Mouse (Mus musculus) erythroid progenitor cell, adult 5-6 weeks (primary cell): ENCODE data around the gene Tmem229b. TPM values are rescaled to one million over a fixed set of nuclear protein-coding genes. Genes with fewer than 3 reads are reported as not detected.

Source experiments
- ATAC-seq: replicated peaks from 2 replicates; pipeline ENCODE4 v1.8.0; 2016; ENCODE audit warnings: moderate number of reproducible peaks, mild to moderate bottlenecking, moderate TSS enrichment, inconsistent platforms; ENCODE audit not compliant: poor library complexity, low FRiP score, severe bottlenecking
- total RNA-seq, 2 experiments: library from RNA; stranded (forward) in 1 of 2; stranded (reverse) in 1 of 2; fragments of 150-400 nt in 1 of 2; fragments of 186-747, 209-891 nt in 1 of 2; gene quantifications; 2 replicates each; pipeline versions ENCODE4 v1.2.3 to v1.2.4; 2015 to 2017; ENCODE audit warnings: low replicate concordance in 2 of 2

Tmem229b gene
- total RNA-seq, 2 experiments from 2014 or later, result 3.9 to 13.0 TPM

GRCm38 (mm10) chr12:79010569-79010968 lies 3.1 kb upstream of the Tmem229b start:
- no peak for ATAC-seq

DNA sequence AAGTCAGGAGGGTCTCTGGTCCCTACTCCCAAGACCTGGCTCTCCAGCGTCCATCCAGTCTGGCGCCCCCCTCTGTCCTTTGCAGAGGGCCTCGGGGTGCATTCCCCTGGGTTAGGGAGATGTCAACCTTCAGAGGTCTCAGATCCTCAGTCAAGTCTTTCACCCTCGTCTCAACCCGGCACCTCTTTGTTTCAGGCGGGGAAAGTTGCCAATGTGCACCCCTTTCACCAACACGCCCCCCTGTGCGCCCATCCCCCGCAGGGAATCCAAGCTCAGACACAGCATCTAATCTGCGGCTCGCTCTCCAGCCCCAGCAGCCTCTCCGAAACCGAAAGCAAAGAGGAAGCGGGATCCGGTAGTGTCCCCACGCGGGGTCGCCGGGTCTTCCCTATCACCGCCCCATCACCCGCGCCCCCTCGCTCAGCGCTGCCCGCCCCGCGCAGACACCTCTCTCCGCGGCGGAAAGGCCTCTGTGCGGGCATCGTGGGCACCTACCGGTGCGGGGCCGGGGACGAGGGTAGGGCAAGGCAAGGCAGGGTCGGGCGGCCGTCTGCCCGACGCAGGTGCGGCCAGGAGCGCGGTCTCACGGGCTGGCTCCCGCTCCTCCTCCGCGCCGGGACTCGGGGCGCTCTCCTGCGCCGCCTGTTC lies 825 bp downstream of the Tmem229b start:
- peak; percentile 48; the same call in 1 of the 2 replicates for ATAC-seq

DNA sequence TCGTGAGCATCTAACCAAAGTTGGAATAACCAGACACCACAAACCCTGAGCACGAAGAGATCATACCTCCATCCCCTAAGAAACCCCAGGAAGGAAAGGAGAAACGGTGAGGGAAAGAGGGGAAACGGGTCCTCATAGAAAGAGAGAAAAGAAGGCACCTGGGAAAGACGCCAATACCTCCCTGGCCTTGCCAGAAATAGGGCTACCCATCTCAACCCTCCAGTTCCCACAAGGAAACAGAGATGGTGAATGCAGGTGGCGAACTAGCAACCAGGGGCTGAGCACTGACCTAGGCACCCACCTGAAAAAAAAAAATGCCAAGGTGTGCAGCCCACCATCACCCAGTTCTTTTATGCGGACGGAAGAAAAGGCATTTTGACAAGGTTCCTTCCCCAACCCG lies 1.4 kb downstream of the Tmem229b start:
- no peak for ATAC-seq

- ATAC-seq, result no peak
Measured at GRCm38 (mm10) chr12:79005456-79005855, 2.0 kb downstream of the Tmem229b start.

DNA sequence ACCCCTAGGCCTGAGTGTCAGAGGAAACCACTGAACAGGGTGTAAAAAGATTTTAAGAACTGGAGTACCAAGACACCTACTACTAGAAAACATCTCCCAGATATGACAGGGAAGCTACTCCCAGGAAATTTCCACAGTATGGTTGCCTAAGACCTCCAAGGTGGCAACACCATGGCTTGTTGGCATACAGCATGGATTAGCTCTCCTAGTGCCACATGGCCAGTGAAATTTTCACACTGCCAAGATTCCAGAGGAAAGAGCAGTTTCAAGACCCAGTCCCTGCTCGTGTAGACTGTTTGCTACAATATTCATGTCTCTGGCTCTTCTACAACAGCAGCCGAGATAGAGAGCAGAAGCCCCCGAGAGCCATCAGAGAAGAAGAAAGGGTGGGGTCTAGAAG lies 4.4 kb downstream of the Tmem229b start:
- no peak for ATAC-seq

- no peak for ATAC-seq
Measured at GRCm38 (mm10) chr12:79002406-79002805, 5.0 kb downstream of the Tmem229b start.

DNA sequence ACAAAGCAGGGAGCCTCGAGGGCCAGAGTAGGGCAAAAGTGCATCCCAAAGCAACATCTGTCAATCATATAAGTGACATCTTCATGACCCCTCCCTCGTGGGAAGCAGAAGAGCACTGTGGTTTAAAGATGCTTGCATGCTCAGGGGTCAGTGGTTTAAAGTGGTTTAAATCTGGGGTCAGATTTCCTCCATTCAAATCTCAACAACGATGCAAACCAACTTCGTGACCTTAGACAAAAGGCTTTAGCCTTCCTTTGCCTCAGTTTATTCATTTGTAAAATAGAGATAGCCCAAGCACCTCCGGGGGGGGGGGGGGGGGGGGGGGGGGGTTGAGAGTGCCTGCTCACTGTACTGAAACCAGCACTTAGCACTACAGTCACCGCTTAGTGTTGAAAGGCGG lies 10.7 kb downstream of the Tmem229b start:
- no peak for ATAC-seq

DNA sequence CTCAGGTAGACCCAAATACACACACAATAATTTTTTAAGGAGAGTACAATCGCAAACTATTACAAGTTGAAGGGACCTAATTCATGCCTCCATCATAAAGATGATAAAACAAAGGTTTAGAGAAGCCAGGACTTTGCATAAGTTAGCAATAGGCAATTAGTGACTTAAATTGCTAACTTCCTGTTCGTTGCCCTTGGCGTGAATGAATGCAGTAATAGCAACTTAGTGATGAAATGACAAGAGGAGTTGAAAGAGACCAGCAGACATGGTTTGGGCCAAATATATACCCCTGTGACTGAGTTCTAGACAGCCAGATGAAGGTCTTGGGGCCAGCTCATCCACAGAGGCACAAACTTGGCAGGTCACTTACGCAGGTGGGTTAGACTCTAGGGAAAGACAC lies 11.2 kb downstream of the Tmem229b start:
- no peak for ATAC-seq

DNA sequence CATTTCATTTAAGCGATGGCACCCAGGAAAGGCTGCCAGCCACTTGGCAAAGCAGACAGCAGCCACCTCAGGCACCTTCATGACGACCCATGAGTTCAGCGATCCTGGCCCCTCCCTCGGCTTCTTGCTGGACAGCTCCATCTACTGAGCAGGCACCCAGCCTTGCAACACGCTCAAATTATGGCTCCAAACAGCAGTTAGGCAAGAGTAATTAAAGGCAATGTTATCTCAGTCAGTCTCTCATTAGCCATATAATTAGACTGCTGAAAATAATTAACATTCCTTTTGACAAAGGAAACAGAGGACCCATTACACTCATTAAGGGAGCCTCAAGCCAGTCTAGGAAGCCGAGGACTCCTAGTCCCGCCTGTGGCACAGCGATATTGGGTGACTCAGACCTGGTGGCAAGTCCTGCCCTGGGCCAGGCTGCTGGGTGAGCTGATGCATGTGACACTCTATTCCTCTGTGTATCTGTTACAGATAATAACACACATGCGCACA lies 19.8 kb downstream of the Tmem229b start:
- no peak for ATAC-seq

- ATAC-seq, result no peak
Measured at GRCm38 (mm10) chr12:78984035-78984432, 23.4 kb downstream of the Tmem229b start.

DNA sequence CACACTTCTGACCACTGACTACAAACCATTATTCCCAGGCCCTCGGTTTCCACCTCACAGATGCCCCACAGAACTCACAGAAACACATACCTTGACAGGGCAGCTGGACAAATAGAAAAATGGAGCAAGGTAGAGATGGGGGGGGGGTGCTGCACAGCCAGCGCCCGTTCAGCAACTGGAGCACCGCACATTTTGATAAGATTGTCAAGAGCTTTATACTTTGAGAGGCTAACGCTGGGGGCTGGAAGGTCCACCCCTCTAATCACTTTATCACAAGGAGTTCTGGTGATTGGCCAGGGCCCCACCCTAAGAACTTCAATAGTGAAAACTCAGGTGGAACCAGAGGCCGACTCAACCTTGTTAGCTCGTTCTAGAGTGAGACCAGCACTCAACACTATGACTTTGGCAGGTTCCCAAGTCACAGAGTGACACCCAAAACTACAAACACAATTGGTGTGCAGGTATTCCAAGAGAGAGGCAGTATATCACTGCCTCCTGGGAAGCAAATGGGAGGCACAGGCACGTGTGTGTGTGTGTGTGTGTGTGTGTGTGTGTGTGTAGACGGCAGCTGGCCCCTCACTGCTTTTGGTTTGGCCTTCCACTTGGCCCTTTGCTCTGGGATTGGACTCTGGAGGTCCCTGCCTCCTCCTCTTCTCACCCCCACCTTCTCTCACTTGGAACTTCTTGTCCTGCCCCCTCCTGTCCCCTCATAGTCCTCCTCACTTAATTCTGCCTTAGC lies 24.0 kb downstream of the Tmem229b start:
- ATAC-seq, result no peak

DNA sequence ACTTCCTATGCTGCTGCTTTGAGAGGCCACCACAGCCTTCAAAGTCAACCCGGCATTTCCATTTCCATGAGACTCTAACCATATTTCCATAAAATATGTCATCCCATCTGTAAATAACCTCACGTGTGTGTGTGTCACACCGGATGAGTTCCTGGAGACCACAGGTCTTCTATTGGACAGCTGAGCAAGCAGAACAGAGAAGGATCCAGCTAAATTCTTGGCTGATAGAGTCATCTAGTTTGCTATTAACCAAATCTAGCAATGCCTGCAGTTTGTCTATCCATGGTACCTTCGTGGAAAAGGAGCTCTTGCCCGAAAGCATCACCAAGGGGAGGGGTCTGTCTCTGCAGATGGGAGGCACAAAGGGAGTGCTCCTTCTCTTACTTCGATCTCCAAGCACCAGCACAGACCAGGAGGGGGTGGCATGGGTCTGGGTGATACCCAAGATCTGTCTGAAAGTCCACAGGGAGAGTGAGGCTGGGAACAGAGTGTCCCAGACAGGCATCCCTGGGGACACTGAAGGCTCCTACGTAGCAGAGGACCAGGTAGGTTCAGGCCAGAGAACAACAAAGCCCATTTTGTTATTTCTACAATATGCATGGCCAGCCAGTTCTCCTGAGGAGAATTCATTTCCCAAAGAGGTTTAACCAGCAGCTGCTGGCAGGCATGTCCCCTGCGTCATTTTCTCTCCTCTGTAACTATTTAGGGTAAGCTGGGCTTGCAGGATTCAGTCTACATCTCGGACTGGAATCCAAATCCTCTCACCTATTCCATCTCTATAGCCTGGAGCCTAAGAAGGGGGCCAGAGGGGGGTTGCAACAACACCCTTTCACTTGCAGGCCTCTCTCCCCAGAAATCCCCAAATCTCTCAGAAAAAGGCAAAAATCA lies 25.2 kb downstream of the Tmem229b start:
- no peak for ATAC-seq

GRCm38 (mm10) chr12:78981131-78981530 lies 26.3 kb downstream of the Tmem229b start:
- no peak for ATAC-seq

DNA sequence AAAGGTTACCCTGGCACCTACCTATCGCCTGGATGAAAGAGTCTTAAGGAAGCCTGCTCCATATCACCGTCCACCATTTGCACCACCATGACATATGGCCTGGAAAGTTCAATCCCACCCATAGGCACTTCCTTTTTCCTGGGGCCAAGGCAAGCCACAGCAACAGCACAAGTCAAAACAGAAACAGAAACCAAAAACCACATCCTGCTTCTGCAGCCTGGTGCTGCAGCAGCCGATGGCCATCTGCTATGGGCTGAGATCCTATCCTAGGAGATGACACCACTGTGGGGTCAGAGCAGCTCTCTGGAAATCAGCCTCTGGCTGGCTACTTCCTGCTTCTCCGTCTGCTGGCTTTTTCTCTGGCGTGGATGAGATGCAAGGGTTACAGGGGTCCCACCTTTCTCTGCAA lies 26.7 kb downstream of the Tmem229b start:
- 0 out of 2 replicates have a peak, but pooled peaks have one; percentile 37 for ATAC-seq

DNA sequence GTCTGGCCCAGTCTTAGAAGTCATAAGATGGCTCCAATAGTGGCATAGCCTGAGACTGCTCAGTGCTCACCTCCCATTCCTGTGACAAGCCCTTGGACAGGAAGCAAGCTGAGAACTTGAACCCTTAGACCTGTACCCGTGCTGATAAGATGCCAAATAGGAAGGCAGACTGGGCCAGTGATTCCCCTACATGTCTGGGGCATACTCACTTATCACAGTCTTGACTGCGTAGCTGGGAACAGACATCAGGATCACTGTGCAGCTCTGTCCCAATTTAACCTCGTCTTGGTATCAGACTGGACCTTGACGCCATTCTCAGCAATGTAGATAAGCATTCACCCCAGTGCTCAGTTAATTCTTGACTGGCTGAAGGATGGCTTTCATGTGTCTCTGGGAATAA lies 29.9 kb downstream of the Tmem229b start:
- no peak for ATAC-seq

GRCm38 (mm10) chr12:78977078-78977477 lies 30.3 kb downstream of the Tmem229b start:
- ATAC-seq, result no peak

- no peak for ATAC-seq
Measured at GRCm38 (mm10) chr12:78975836-78976235, 31.6 kb downstream of the Tmem229b start.

- ATAC-seq, result no peak
Measured at GRCm38 (mm10) chr12:78974767-78975166, 32.7 kb downstream of the Tmem229b start.

- no peak for ATAC-seq
Measured at GRCm38 (mm10) chr12:78973779-78974178, 33.6 kb downstream of the Tmem229b start.

DNA sequence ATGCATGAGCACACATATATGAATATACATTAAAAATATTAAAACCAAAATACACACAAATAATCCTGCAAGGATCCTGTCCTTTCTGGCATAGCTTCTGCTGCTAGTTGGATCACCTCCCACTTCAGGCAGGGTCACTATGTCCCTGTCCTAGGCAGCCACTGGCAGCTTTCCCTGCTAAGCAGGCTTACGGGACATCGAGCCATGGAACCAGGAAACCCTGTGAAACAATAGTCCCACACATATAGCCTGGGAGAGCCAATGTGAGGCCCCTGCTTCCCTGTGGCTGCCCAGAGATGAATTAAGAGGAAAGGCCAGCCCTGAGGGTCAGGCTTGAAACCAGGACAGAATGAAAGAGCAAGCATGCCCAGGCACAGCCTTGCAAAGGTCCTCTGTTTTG lies 35.8 kb downstream of the Tmem229b start:
- ATAC-seq, result no peak
